Mouse (Mus musculus) lung, adult 2 months (tissue): ENCODE measurements at regions not wholly inside any gene's neighbourhood (a gene's known extent, or its start where the extent isn't known, plus 50 kb on each side); places are given as distances from the start of the nearest gene placed in this dataset.

Experiments used
- CTCF ChIP-seq: fragments of 200-500 bp; IDR thresholded peaks from 2 replicates; pipeline ENCODE4 v1.5.1; 2011; ENCODE audit warnings: mild to moderate bottlenecking, low read length, control low read depth; ENCODE audit not compliant: insufficient read depth
- POLR2A ChIP-seq: fragments of 200-500 bp; IDR thresholded peaks from 2 replicates; pipeline ENCODE4 v1.6.1; 2011; ENCODE audit warnings: low read depth, mild to moderate bottlenecking, control low read depth, low read length, borderline replicate concordance; ENCODE audit errors: extremely low read depth

GRCm38 (mm10) chr2:139132121-139132520 lies 361.6 kb upstream of the Sptlc3 start:
- TF ChIP-seq CTCF (no peak), POLR2A (no peak)
